Mouse (Mus musculus) liver (tissue): ENCODE measurements around the gene Stk33.
"Not testable (repeated sequence)": the region's sequence is repeated elsewhere in the genome, so short reads cannot be mapped to it uniquely, and the experiment has no call there.

Source experiments
- DNase-seq: peaks from one replicate; pipeline ENCODE4 v3.0.0-alpha.2; 2020; ENCODE audit warnings: mixed read lengths

The Stk33 gene

GRCm38 (mm10) chr7:109438781-109439591 lies at the start of gene Stk33:
Stk33 (minus strand) TSS chr7:109439081.
- DNase-seq = peak; percentile 16

GRCm38 (mm10) chr7:109484221-109484620 lies 45.3 kb upstream of the Stk33 start:
- no peak for DNase-seq

- DNase-seq = no peak
Measured at GRCm38 (mm10) chr7:109480765-109481197, 41.9 kb upstream of the Stk33 start.

GRCm38 (mm10) chr7:109477926-109478325 lies 39.0 kb upstream of the Stk33 start:
- DNase-seq = no peak

- no peak for DNase-seq
Measured at GRCm38 (mm10) chr7:109470700-109471099, 31.8 kb upstream of the Stk33 start.

- no peak for DNase-seq
Measured at GRCm38 (mm10) chr7:109468262-109468701, 29.4 kb upstream of the Stk33 start.

GRCm38 (mm10) chr7:109467591-109467990 lies 28.7 kb upstream of the Stk33 start:
- DNase-seq = no peak

- no peak for DNase-seq
Measured at GRCm38 (mm10) chr7:109460698-109461097, 21.8 kb upstream of the Stk33 start.

GRCm38 (mm10) chr7:109456563-109456962 lies 17.7 kb upstream of the Stk33 start:
- DNase-seq = no peak

- DNase-seq = no peak
Measured at GRCm38 (mm10) chr7:109455748-109456147, 16.9 kb upstream of the Stk33 start.

- no peak for DNase-seq
Measured at GRCm38 (mm10) chr7:109454856-109455255, 16.0 kb upstream of the Stk33 start.

- DNase-seq = no peak
Measured at GRCm38 (mm10) chr7:109448060-109448459, 9.2 kb upstream of the Stk33 start.

- peak; percentile 24 for DNase-seq
Measured at GRCm38 (mm10) chr7:109445012-109445411, 6.1 kb upstream of the Stk33 start.

- DNase-seq = no peak
Measured at GRCm38 (mm10) chr7:109442739-109443138, 3.9 kb upstream of the Stk33 start.

- DNase-seq = no peak
Measured at GRCm38 (mm10) chr7:109440697-109441269, 1.9 kb upstream of the Stk33 start.

- no peak for DNase-seq
Measured at GRCm38 (mm10) chr7:109424422-109425159, 14.3 kb downstream of the Stk33 start.

- no peak for DNase-seq
Measured at GRCm38 (mm10) chr7:109422803-109423202, 16.1 kb downstream of the Stk33 start.

- no peak for DNase-seq
Measured at GRCm38 (mm10) chr7:109405491-109405890, 33.4 kb downstream of the Stk33 start.

- DNase-seq = no peak
Measured at GRCm38 (mm10) chr7:109399299-109399698, 39.6 kb downstream of the Stk33 start.

- no peak for DNase-seq
Measured at GRCm38 (mm10) chr7:109381131-109381530, 57.8 kb downstream of the Stk33 start.

- not testable (repeated sequence) for DNase-seq
Measured at GRCm38 (mm10) chr7:109373556-109373955, 65.3 kb downstream of the Stk33 start.

GRCm38 (mm10) chr7:109358435-109359187 lies 80.3 kb downstream of the Stk33 start:
- DNase-seq = no peak

GRCm38 (mm10) chr7:109357877-109358276 lies 81.0 kb downstream of the Stk33 start:
- DNase-seq = no peak
